Mouse (Mus musculus): ENCODE measurements around the gene Pcmt1.
"Not testable (repeated sequence)": the region's sequence is repeated elsewhere in the genome, so short reads cannot be mapped to it uniquely, and the experiment has no call there.

Gene Pcmt1

GRCm38 (mm10) chr10:7645911-7646310 is 35.0 kb downstream of the Pcmt1 start:
- no peak for DNase-seq (ENCODE audit: extremely low spot score, low spot score)

DNA sequence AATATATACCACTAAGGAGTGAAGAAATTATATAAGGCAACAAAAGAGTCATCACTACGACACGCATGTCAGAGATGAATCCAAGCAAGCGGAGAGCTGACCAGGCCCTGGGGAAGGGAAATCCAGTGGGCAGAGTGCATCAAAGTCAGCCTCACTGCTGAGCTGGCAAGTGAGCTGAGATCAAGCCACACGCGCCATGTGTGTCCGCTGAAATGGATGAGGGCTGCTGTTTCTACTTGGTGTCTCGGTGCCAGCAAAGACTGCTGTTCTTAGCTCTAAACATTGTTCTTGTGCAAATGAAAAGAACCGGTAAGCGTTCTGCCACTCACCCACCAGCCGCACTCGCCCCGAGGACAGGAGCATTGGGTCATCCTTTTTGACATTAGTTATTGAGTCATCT is 40.6 kb downstream of the Pcmt1 start:
- DNase-seq (ENCODE audit: extremely low spot score, low spot score): no peak

DNA sequence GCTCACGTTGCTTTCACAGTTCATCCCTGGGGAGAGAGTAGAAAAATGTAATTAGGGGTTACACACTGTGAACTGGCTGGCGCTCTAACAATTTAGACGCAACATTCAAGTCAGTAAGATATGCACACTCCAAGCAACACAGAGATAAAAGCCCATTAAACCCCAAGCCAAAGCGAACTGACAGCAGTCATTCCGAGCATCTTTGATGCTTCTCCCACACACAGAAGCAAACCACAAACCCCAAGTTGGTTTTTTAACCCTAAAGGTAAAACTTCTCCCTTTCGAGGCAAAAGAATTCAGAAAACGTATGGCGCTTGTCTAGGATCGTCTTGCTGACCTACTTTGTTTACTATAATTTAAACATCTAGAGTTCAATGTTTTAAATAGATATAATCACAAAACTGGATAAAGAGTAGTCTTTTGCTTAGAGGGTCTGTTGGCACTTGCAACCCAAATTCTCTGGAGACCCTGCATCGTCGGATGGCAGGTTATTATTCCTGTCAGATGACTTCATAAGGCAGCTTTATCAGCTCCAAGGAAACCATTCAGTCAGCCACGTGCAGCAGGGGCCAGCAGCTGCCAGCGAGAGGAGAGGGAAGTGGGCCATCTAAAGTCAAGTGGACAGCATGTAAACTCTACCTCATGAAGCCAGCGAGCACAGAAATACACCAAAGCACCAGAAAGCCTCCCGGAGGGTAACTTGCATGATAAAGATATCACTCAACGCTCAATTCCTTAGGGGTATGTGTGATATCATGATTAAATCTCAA is 49.8 kb downstream of the Pcmt1 start:
- no peak for DNase-seq (ENCODE audit: extremely low spot score, low spot score)

- DNase-seq (ENCODE audit: extremely low spot score, low spot score): no peak
Observed at GRCm38 (mm10) chr10:7630286-7630685, 50.6 kb downstream of the Pcmt1 start.

DNA sequence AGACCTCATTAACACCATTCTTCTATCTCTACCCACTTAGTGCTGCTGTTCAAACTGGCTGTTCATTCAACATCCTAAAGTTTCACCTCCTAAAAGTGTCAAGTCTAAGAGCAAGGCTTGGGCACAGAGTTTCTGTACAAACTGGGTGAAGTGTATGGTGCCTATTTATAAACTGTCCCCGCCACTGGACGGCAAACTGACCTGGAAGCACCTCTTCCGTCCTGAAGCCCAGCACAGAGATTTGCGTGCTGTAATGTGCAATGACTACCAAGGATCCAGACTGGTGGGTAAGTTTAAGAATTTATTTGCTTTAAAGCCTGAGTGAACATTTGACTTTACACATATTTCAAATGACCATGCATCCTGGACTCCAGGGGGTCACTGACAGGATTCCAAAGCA is 51.8 kb downstream of the Pcmt1 start:
- DNase-seq (ENCODE audit: extremely low spot score, low spot score): no peak

GRCm38 (mm10) chr10:7623861-7624518 is 56.9 kb downstream of the Pcmt1 start:
- no peak for DNase-seq (ENCODE audit: extremely low spot score, low spot score)

GRCm38 (mm10) chr10:7622378-7622777 is 58.6 kb downstream of the Pcmt1 start:
- no peak for DNase-seq (ENCODE audit: extremely low spot score, low spot score)

GRCm38 (mm10) chr10:7620723-7621122 is 60.2 kb downstream of the Pcmt1 start:
- no peak for DNase-seq (ENCODE audit: extremely low spot score, low spot score)

DNA sequence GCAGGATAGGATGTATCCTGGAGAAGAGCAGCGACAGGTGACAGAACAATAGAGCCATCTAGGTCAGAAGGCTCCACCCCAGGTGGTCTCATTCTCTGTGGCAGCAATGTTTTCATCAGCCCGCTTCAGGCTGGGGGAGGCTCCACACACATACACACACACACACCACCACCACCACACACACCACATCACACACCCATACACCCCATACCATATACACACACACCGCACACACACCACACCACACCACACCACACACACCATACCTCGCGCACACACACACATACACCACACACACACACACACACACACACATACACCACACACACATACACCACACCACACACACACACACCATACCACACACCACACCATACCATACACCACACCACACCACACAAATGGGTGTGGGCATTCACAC is 61.1 kb downstream of the Pcmt1 start:
- no peak for DNase-seq (ENCODE audit: extremely low spot score, low spot score)

DNA sequence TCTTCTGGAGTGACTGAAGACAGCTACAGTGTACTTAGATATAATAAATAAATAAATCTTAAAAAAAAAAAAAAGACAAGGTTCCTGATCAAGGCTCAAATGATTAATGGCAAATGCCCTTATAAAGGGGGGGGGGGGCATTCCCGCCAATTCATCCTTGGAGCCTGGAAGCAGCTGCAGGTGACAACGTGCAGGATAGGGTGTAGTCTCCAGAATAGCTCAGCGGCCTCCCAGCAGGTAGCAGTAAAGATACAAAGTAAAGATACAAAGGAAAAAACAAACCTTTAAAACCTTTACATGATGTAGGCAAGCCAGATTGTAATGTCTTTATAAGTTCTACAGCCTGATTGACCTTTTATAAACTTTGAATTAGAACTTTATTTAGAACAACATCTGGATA is 63.4 kb downstream of the Pcmt1 start:
- not testable (repeated sequence) for DNase-seq (ENCODE audit: extremely low spot score, low spot score)

DNA sequence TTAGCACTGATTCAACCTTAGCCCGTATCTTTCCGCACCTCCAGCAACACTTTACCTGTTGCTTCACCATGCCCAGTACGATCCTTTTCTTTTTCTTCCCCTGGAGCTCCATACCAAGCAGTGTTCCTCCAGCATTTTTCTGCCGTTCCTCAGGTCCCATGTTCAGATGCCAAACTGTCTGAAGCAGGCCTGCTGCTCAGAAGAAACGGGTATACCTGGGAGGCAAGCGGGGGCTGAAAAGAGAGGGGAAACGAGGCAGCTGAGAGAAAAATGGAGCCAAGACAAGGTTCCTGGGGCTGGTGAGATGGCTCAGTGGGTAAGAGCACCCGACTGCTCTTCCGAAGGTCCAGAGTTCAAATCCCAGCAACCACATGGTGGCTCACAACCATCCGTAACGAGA is 63.8 kb downstream of the Pcmt1 start:
- DNase-seq (ENCODE audit: extremely low spot score, low spot score): not testable (repeated sequence)

- DNase-seq (ENCODE audit: extremely low spot score, low spot score): no peak
Observed at GRCm38 (mm10) chr10:7614834-7615233, 66.1 kb downstream of the Pcmt1 start.

- not testable (repeated sequence) for DNase-seq (ENCODE audit: extremely low spot score, low spot score)
Observed at GRCm38 (mm10) chr10:7612210-7612609, 68.7 kb downstream of the Pcmt1 start.

- DNase-seq (ENCODE audit: extremely low spot score, low spot score): no peak
Observed at GRCm38 (mm10) chr10:7611647-7612046, 69.3 kb downstream of the Pcmt1 start.

- no peak for DNase-seq (ENCODE audit: extremely low spot score, low spot score)
Observed at GRCm38 (mm10) chr10:7608611-7609010, 72.3 kb downstream of the Pcmt1 start.

GRCm38 (mm10) chr10:7606437-7606836 is 74.5 kb downstream of the Pcmt1 start:
- DNase-seq (ENCODE audit: extremely low spot score, low spot score): no peak

DNA sequence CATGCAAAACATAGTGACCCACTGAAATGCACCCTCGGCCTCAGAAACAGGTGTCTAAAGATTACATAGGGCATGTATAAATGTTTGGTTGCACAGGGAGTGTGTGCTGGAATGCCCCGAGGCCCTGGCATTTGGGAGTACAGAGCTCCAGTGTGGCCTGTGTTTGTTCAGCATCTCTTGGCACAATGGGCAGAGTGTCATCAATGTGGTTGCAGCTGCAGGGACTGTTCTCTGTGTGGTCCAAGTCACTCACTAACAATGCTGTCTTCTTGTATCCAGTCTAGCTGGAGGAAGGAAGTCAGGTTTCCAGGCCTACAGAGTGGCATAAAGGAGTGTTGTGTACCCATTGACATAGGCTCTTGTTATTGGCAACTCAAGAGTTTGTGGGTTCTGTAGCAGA is 75.8 kb downstream of the Pcmt1 start:
- no peak for DNase-seq (ENCODE audit: extremely low spot score, low spot score)

- peak; percentile 76 for DNase-seq (ENCODE audit: extremely low spot score, low spot score)
Observed at GRCm38 (mm10) chr10:7600647-7601046, 80.3 kb downstream of the Pcmt1 start.

DNA sequence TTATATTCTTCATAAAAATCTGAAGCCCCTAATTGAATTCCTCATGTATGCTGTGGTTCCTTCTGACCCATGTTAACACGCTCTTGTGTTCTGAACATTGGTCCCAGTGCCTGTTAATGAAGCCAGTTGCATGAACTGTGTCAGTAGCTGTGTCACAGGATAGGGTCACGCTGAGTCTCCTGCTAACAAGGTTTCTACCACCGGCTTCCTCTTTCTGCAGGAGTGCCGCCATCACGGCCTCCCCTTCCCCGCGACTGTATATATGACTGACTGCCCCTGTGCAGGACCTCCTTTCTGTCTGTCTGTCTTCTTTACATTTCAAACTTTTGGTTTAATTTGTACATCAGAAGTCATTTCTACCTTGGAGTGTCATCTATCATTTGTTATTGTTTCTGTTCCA is 82.8 kb downstream of the Pcmt1 start:
- DNase-seq (ENCODE audit: extremely low spot score, low spot score): no peak

GRCm38 (mm10) chr10:7596251-7596650 is 84.7 kb downstream of the Pcmt1 start:
- no peak for DNase-seq (ENCODE audit: extremely low spot score, low spot score)

DNA sequence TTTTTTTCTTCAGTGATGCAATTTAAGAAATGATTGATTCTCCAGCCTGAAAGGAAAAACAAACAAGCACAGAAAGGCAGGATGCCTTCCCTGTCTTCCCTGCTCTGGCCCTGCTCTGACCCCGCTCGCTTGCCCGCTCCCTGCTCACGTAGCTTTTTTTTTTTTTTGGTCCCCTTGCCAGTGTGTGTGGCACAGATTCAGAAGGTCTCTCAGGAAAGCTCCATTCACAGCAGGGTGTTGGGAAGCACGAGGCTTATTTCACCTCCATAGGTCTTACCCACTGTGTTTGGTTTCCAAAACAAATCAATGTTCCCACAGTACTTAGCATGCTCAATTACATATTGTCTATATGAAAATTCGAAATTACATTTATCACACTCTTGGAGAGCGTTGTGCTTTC is 86.1 kb downstream of the Pcmt1 start:
- no peak for DNase-seq (ENCODE audit: extremely low spot score, low spot score)

GRCm38 (mm10) chr10:7590792-7591191 is 90.1 kb downstream of the Pcmt1 start:
- DNase-seq (ENCODE audit: extremely low spot score, low spot score): no peak

DNA sequence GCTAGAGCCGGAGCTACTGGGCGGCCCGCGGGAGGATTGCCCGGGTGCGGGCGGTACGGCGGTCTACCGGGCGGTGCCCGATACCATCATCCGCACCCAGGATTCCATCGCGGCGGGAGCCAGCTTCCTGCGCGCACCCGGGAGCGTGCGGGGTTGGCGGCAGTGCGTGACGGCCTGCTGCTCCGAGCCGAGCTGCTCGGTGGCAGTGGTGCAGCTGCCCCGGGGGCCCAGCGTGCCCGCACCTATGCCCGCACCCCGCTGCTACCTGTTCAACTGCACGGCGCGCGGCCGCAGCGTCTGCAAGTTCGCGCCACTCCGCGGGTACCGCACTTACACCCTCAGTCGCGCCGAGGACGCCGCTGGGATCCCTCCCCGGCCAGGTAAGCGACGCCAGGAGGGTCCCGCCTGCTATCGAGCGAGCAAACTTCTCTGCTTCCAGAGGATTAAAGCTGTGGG is 90.7 kb downstream of the Pcmt1 start:
- DNase-seq (ENCODE audit: extremely low spot score, low spot score): no peak

Measured in neural tube, embryonic 10.5 days (tissue).